Mouse (Mus musculus) CH12.LX (cell line): Measurements from ENCODE around the gene Acsl1. TPM values are rescaled to one million over a fixed set of nuclear protein-coding genes. Genes with fewer than 3 reads are reported as not detected.

Experiments used
- DNase-seq: peaks from one replicate; pipeline ENCODE4 v3.0.0-alpha.2; 2013; ENCODE audit errors: extremely low read depth
- H3K27ac ChIP-seq: 2 replicates; pipeline ENCODE4 v1.5.1; 2012; ENCODE audit warnings: low read depth, mild to moderate bottlenecking, control low read depth, moderate library complexity; ENCODE audit not compliant: insufficient read depth
- H3K27me3 ChIP-seq: replicated peaks from 2 replicates; pipeline ENCODE3; 2012; ENCODE audit warnings: inconsistent platforms
- H3K36me3 ChIP-seq, 2 experiments: replicated peaks in 1 of 2; 2 replicates each; pipeline versions ENCODE3 to v1.6.1; 2012; ENCODE audit warnings: inconsistent platforms in 1 of 2, low read length in 1 of 2, mild to moderate bottlenecking in 1 of 2, mixed read lengths in 1 of 2, moderate library complexity in 1 of 2; ENCODE audit not compliant: control insufficient read depth in 1 of 2, insufficient read depth in 1 of 2
- H3K4me1 ChIP-seq, 2 experiments: 2 replicates each; pipeline ENCODE4 v1.6.1; 2012; ENCODE audit warnings: inconsistent platforms in 1 of 2, moderate library complexity in 1 of 2; ENCODE audit not compliant: insufficient read depth in 2 of 2, control insufficient read depth in 1 of 2
- H3K4me2 ChIP-seq: 2 replicates; pipeline ENCODE4 v1.6.1; 2012; ENCODE audit warnings: low read depth, mild to moderate bottlenecking, control low read depth; ENCODE audit not compliant: poor library complexity, insufficient read depth, severe bottlenecking
- H3K4me3 ChIP-seq, 3 experiments: fragments of 150-350 bp in 1 of 3; sonication (generic) in 1 of 3; replicated peaks in 1 of 3; 2 replicates each; pipeline versions ENCODE3 to v1.5.1; 2011 to 2012; ENCODE audit warnings: low read depth in 2 of 3, low read length in 2 of 3, mild to moderate bottlenecking in 2 of 3, moderate library complexity in 2 of 3, control low read depth in 1 of 3, improper control_type of control experiment in 1 of 3, inconsistent platforms in 1 of 3, mixed read lengths in 1 of 3; ENCODE audit not compliant: poor library complexity in 1 of 3
- H3K79me2 ChIP-seq: replicated peaks from 2 replicates; pipeline ENCODE4 v1.6.1; 2012; ENCODE audit warnings: mild to moderate bottlenecking, moderate library complexity; ENCODE audit not compliant: control insufficient read depth, poor library complexity, insufficient read depth, severe bottlenecking; ENCODE audit errors: extremely low read depth
- H3K9ac ChIP-seq: 2 replicates; pipeline ENCODE4 v1.6.1; 2012; ENCODE audit warnings: low read depth, mild to moderate bottlenecking, control low read depth, moderate library complexity; ENCODE audit not compliant: insufficient read depth
- H3K9me3 ChIP-seq: replicated peaks from 2 replicates; pipeline ENCODE3; 2012; ENCODE audit warnings: low read length, inconsistent platforms, mixed read lengths
- BHLHE40 ChIP-seq: IDR thresholded peaks from 2 replicates; pipeline ENCODE4 v1.6.1; 2011; ENCODE audit warnings: mild to moderate bottlenecking, low read depth, low read length, improper control_type of control experiment
- CHD1 ChIP-seq: IDR thresholded peaks from 2 replicates; pipeline ENCODE4 v1.6.1; 2012; ENCODE audit warnings: low read depth, low read length, improper control_type of control experiment, inconsistent platforms
- CHD2 ChIP-seq: IDR thresholded peaks from 2 replicates; pipeline ENCODE4 v1.6.1; 2011; ENCODE audit warnings: low read length, improper control_type of control experiment
- CTCF ChIP-seq, 2 experiments: IDR thresholded peaks in 1 of 2; conservative IDR thresholded peaks in 1 of 2; 2 replicates each; pipeline ENCODE4 v1.5.1; 2011 to 2012; ENCODE audit warnings: low read depth in 2 of 2, low read length in 2 of 2, improper control_type of control experiment in 1 of 2, inconsistent platforms in 1 of 2, mild to moderate bottlenecking in 1 of 2, moderate library complexity in 1 of 2
- E2F4 ChIP-seq: IDR thresholded peaks from 2 replicates; pipeline ENCODE4 v1.6.1; 2011; ENCODE audit warnings: low read depth, low read length, improper control_type of control experiment; ENCODE audit not compliant: insufficient replicate concordance
- ELF1 ChIP-seq: IDR thresholded peaks from 2 replicates; pipeline ENCODE4 v1.6.1; 2014; ENCODE audit warnings: low read depth, mild to moderate bottlenecking, inconsistent platforms, low read length, improper control_type of control experiment
- ETS1 ChIP-seq: conservative IDR thresholded peaks from 2 replicates; pipeline ENCODE4 v1.6.1; 2012; ENCODE audit warnings: low read depth, mild to moderate bottlenecking, inconsistent platforms, low read length, improper control_type of control experiment, moderate library complexity
- GABPA ChIP-seq: IDR thresholded peaks from 2 replicates; pipeline ENCODE4 v1.6.1; 2012; ENCODE audit warnings: low read depth, low read length, improper control_type of control experiment, inconsistent platforms; ENCODE audit not compliant: insufficient replicate concordance
- JUN ChIP-seq: IDR thresholded peaks from 2 replicates; pipeline ENCODE4 v1.6.1; 2011; ENCODE audit warnings: low read depth, mild to moderate bottlenecking, low read length, improper control_type of control experiment, moderate library complexity; ENCODE audit not compliant: insufficient read depth
- JUND ChIP-seq: conservative IDR thresholded peaks from 2 replicates; pipeline ENCODE4 v1.6.1; 2011; ENCODE audit warnings: low read depth, low read length, improper control_type of control experiment
- KAT2A ChIP-seq: IDR thresholded peaks from 2 replicates; pipeline ENCODE4 v1.6.1; 2012; ENCODE audit warnings: low read length, improper control_type of control experiment, inconsistent platforms; ENCODE audit not compliant: insufficient replicate concordance
- MAFK ChIP-seq: IDR thresholded peaks from 2 replicates; pipeline ENCODE4 v1.6.1; 2011; ENCODE audit warnings: low read length, improper control_type of control experiment; ENCODE audit not compliant: insufficient replicate concordance
- MAX ChIP-seq: IDR thresholded peaks from 2 replicates; pipeline ENCODE4 v1.6.1; 2011; ENCODE audit warnings: low read length, improper control_type of control experiment
- MAZ ChIP-seq: IDR thresholded peaks from 2 replicates; pipeline ENCODE4 v1.6.1; 2012; ENCODE audit warnings: low read depth, mild to moderate bottlenecking, inconsistent platforms, low read length, improper control_type of control experiment, moderate library complexity
- MXI1 ChIP-seq: IDR thresholded peaks from 2 replicates; pipeline ENCODE4 v1.6.1; 2011; ENCODE audit warnings: mild to moderate bottlenecking, low read depth, low read length, improper control_type of control experiment
- NRF1 ChIP-seq: IDR thresholded peaks from 2 replicates; pipeline ENCODE4 v1.6.1; 2014; ENCODE audit warnings: low read depth, mild to moderate bottlenecking, inconsistent platforms, low read length, improper control_type of control experiment, moderate library complexity
- PAX5 ChIP-seq: IDR thresholded peaks from 2 replicates; pipeline ENCODE4 v1.6.1; 2012; ENCODE audit warnings: low read length, inconsistent platforms, mixed read lengths
- POLR2A ChIP-seq: IDR thresholded peaks from 2 replicates; pipeline ENCODE4 v1.6.1; 2011; ENCODE audit warnings: low read depth, mild to moderate bottlenecking, improper control_type of control experiment, low read length
- POLR2AphosphoS2 ChIP-seq: IDR thresholded peaks from 2 replicates; pipeline ENCODE4 v1.6.1; 2011; ENCODE audit warnings: low read depth, low read length, improper control_type of control experiment
- RAD21 ChIP-seq: IDR thresholded peaks from 2 replicates; pipeline ENCODE4 v1.6.1; 2011; ENCODE audit warnings: low read depth, mild to moderate bottlenecking, low read length, improper control_type of control experiment, moderate library complexity
- RCOR1 ChIP-seq: conservative IDR thresholded peaks from 2 replicates; pipeline ENCODE4 v1.6.1; 2012; ENCODE audit warnings: low read depth, mild to moderate bottlenecking, inconsistent platforms, low read length, improper control_type of control experiment
- SMC3 ChIP-seq: IDR thresholded peaks from 2 replicates; pipeline ENCODE4 v1.6.1; 2011; ENCODE audit warnings: low read depth, low read length, improper control_type of control experiment
- TBP ChIP-seq: conservative IDR thresholded peaks from 2 replicates; pipeline ENCODE4 v1.6.1; 2011; ENCODE audit warnings: low read depth, low read length, improper control_type of control experiment
- USF2 ChIP-seq: conservative IDR thresholded peaks from 2 replicates; pipeline ENCODE4 v1.6.1; 2011; ENCODE audit warnings: low read depth, low read length, improper control_type of control experiment
- ZC3H11A ChIP-seq: IDR thresholded peaks from 2 replicates; pipeline ENCODE4 v1.6.1; 2012; ENCODE audit warnings: low read depth, mild to moderate bottlenecking, inconsistent platforms, low read length, improper control_type of control experiment
- ZMIZ1 ChIP-seq: IDR thresholded peaks from 2 replicates; pipeline ENCODE4 v1.6.1; 2012; ENCODE audit warnings: low read depth, mild to moderate bottlenecking, inconsistent platforms, low read length, improper control_type of control experiment
- ZNF384 ChIP-seq: IDR thresholded peaks from 2 replicates; pipeline ENCODE4 v1.6.1; 2012; ENCODE audit warnings: low read depth, low read length, improper control_type of control experiment, inconsistent platforms
- dilution Hi-C: fragments of 300-500 bp; cut with MboI; formaldehyde crosslinking; loops from 2 replicates; pipeline ENCODE4 v1.14.3; 2020; ENCODE audit warnings: low sequenced_read_pairs; ENCODE audit not compliant: extremely low pct_unique_long_range_greater_than_20kb, extremely low pct_ligation_motif_present
- in situ Hi-C: fragments of 300-500 bp; cut with MboI; formaldehyde crosslinking; loops from 3 replicates; pipeline ENCODE4 v1.14.3; 2019; ENCODE audit warnings: low sequenced_read_pairs, low pct_ligation_motif_present, low pct_unique_long_range_greater_than_20kb, mixed read lengths
- polyA plus RNA-seq: library from polyadenylated mRNA; unstranded; fragments of >175 nt; gene quantifications from 2 replicates; pipeline ENCODE4 v1.2.1, GENCODE M21; 2012; ENCODE audit warnings: low read depth; ENCODE audit not compliant: insufficient read length
- total RNA-seq, 2 experiments: library from RNA; depleted of rRNA; stranded (reverse); fragments of 300-350 nt in 1 of 2; fragments of >200 nt in 1 of 2; gene quantifications; 2 replicates each; pipeline ENCODE4 v1.2.3; 2012 to 2014

The Acsl1 gene
- total and polyA plus RNA-seq, 3 experiments = 8.7 to 27.9 (median 19.5) TPM

DNA sequence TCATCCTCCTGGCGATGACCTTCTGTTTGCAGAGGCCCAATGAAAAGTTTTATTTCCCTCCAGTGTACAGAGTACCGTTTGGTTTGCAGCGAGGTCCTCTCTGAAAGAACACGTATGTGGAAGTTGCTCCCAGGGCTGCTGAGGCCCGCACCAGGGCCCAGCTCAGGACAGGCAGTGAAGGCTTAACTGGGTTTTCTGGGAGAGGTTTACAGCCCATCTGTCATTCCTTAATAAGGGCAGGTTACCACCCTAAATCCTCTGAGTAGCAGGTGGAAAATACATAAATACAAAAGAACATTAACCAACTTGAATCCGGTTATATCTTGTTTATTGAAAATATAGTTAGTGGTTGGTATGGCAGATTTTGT is 9.7 kb downstream of the Acsl1 start:
- dilution Hi-C loops (no loop called here), in situ Hi-C loops (no loop called here)
- Histone ChIP-seq H3K79me2 (no peaks in the 10 kb centered on the region), H3K4me1 (peaks cover 6 to 36% of the 10 kb centered on the region in 2 experiments), H3K27me3 (no peaks in the 10 kb centered on the region), H3K4me3 (no peak overlapping the region), H3K27ac (no peak overlapping the region), H3K9me3 (no peaks in the 10 kb centered on the region), H3K36me3 (peaks cover 0 to 37% of the 10 kb centered on the region in 2 experiments), H3K4me2 (no peak overlapping the region), H3K9ac (no peak overlapping the region)
- no peak for TF ChIP-seq MAFK
- no peak for TF ChIP-seq TBP
- no peak for TF ChIP-seq ETS1
- TF ChIP-seq GABPA = no peak
- TF ChIP-seq ELF1 = no peak
- TF ChIP-seq POLR2A = no peak
- TF ChIP-seq CTCF (conservative IDR thresholded peaks at IDR 0.05 in 1 of 2, IDR thresholded peaks at IDR 0.05 in 1 of 2; ENCODE audit: low read depth in 2 of 2, low read length in 2 of 2) = no peak
- no peak for TF ChIP-seq KAT2A
- no peak for TF ChIP-seq JUN
- no peak for DNase-seq

DNA sequence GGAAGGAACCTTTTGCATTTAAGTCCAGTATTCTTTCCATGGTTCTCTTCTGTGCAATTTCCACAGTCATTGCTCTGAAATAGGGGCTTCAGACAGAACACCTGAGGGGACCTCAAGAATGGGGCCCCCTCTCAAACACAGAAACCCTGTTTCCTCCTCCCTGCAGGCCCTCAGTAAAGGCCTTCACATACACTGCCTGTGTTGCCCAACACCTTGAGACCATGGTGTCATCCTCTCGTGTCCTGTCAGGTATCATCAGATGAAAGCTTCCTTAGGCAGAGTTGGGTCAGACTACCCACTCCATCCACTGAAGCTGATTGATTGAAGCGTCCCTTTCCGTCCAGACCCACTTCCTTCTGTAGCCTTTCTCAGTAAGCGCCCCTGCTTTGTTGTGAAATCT is 11.9 kb downstream of the Acsl1 start:
- H3K27ac ChIP-seq = no peak overlapping the region
- H3K9ac ChIP-seq = no peak overlapping the region
- in situ Hi-C loops = no loop called here
- H3K9me3 ChIP-seq = no peaks in the 10 kb centered on the region
- no peak for TF ChIP-seq MAFK
- TF ChIP-seq JUND = no peak
- no peak for TF ChIP-seq ELF1
- TF ChIP-seq RCOR1 = no peak
- no peak for TF ChIP-seq USF2
- TF ChIP-seq NRF1 = no peak
- TF ChIP-seq, all 38 proteins: peak for 0
- dilution Hi-C loops = no loop called here
- Histone ChIP-seq H3K36me3 (peaks cover 0 to 24% of the 10 kb centered on the region in 2 experiments), H3K4me3 (no peak overlapping the region), H3K27me3 (no peaks in the 10 kb centered on the region), H3K4me2 (no peak overlapping the region), H3K4me1 (peaks cover 6 to 45% of the 10 kb centered on the region in 2 experiments), H3K79me2 (no peaks in the 10 kb centered on the region)
- no peak for DNase-seq

DNA sequence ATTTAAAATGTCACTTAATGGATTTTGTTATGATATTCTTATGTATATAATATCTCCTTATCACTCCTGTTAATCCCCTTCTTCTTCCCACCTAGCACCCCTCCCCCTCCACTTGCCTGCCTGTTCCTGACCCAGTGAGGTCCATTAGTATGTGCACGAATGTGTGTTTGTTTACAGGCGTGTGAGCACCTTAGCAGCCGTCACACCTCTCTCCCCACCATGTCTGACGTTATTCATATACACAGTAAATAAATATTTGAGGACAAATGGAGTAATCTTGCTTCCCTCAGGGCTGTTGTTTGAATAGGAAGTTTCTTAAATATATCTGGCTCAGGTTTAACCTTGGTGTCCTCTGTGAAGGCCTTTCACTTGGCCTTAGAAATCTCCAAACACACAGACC is 12.4 kb downstream of the Acsl1 start:
- no peaks in the 10 kb centered on the region for H3K27me3 ChIP-seq
- H3K27ac ChIP-seq = no peak overlapping the region
- dilution Hi-C loops (no loop called here), in situ Hi-C loops (no loop called here)
- no peak for TF ChIP-seq BHLHE40
- TF ChIP-seq MAZ = no peak
- no peak for TF ChIP-seq E2F4
- no peak for TF ChIP-seq RAD21
- TF ChIP-seq ZNF384 = no peak
- no peak for TF ChIP-seq POLR2A
- no peak for TF ChIP-seq POLR2AphosphoS2
- TF ChIP-seq PAX5 = no peak
- TF ChIP-seq SMC3 = no peak
- no peak for TF ChIP-seq ELF1
- no peak for TF ChIP-seq ZMIZ1
- no peak for TF ChIP-seq CHD1
- TF ChIP-seq MAX = no peak
- no peak for TF ChIP-seq ZC3H11A
- TF ChIP-seq ETS1 = no peak
- no peak for TF ChIP-seq RCOR1
- no peak for TF ChIP-seq CHD2
- no peak for TF ChIP-seq MXI1
- no peak for TF ChIP-seq NRF1
- TF ChIP-seq MAFK = no peak
- no peaks in the 10 kb centered on the region for H3K9me3 ChIP-seq
- no peak overlapping the region for H3K4me2 ChIP-seq
- no peak for DNase-seq
- no peak overlapping the region for H3K4me3 ChIP-seq
- H3K4me1 ChIP-seq = peaks cover 11 to 47% of the 10 kb centered on the region in 2 experiments
- no peaks in the 10 kb centered on the region for H3K79me2 ChIP-seq
- no peak overlapping the region for H3K9ac ChIP-seq
- peaks cover 0 to 22% of the 10 kb centered on the region in 2 experiments for H3K36me3 ChIP-seq
